Comparison of ENCODE assay signal across 18 mouse cellular contexts in the genomic region with DNA sequence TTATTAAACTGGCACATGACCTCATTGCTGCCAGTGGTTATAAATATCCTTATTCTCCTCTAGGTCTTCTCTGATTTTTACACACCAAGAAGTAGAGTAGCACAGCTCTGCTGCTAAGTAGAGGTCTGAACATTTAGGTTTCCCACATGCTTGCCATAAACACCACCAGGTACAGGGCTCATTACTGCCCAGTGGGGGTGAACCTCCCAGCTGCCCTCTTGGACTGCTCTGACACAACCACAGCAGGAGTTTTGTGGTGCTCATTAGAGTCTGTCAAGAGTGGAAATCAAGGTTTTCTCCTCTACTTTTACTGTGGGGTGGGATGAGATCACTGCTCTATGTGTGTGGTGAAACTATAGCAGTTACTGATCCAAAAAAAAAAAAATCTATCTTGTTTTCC.
"Had no signal": no experiment of that assay in that cellular context is flagged by ENCODE, and none has a peak within 500 bp of the region (broad histone marks: within the 10 kb centered on the region; RNA-seq: fewer than 3 reads in every experiment).

No protein-coding gene starts in this region.

- H3K27ac ChIP-seq: kidney, embryonic 15.5 days; limb, embryonic 13.5 days; liver, embryonic 13.5 days; macrophage; midbrain, embryonic 12.5 days; midbrain, embryonic 15.5 days; neural tube, embryonic 12.5 days; neural tube, embryonic 15.5 days; stomach, postnatal 0 days had no signal

- H3K9me3 ChIP-seq: kidney, embryonic 15.5 days; limb, embryonic 13.5 days; liver, embryonic 13.5 days; midbrain, embryonic 12.5 days; midbrain, embryonic 15.5 days; neural tube, embryonic 12.5 days; neural tube, embryonic 15.5 days had no signal

- H3K36me3 ChIP-seq: kidney, embryonic 15.5 days; limb, embryonic 13.5 days; liver, embryonic 13.5 days; midbrain, embryonic 12.5 days; midbrain, embryonic 15.5 days; neural tube, embryonic 12.5 days; neural tube, embryonic 15.5 days had no signal

- ATAC-seq: midbrain, embryonic 15.5 days had no signal

- DNase-seq: kidney, adult 8-10 months; kidney, postnatal 10 days; kidney, postnatal 36 days; liver, embryonic 13.5 days; lung, adult 2 months; right cerebral cortex, postnatal 14 days; right cerebral cortex, postnatal 4 days; thymus, adult 2 months; thymus, postnatal 14 days; thymus, postnatal 4 days had no signal

- H3K27me3 ChIP-seq: kidney, embryonic 15.5 days; limb, embryonic 13.5 days; liver, embryonic 13.5 days; midbrain, embryonic 12.5 days; midbrain, embryonic 15.5 days; neural tube, embryonic 12.5 days; neural tube, embryonic 15.5 days had no signal

- H3K9ac ChIP-seq: kidney, embryonic 15.5 days; limb, embryonic 13.5 days; liver, embryonic 13.5 days; midbrain, embryonic 12.5 days; midbrain, embryonic 15.5 days; neural tube, embryonic 12.5 days; neural tube, embryonic 15.5 days had no signal

- H3K4me1 ChIP-seq: kidney, embryonic 15.5 days; limb, embryonic 13.5 days; liver, embryonic 13.5 days; midbrain, embryonic 12.5 days; midbrain, embryonic 15.5 days; neural tube, embryonic 12.5 days; neural tube, embryonic 15.5 days had no signal

- H3K4me3 ChIP-seq: kidney, embryonic 15.5 days; limb, embryonic 13.5 days; liver, embryonic 13.5 days; midbrain, embryonic 12.5 days; midbrain, embryonic 15.5 days; neural tube, embryonic 12.5 days; neural tube, embryonic 15.5 days had no signal

- H3K4me2 ChIP-seq: kidney, embryonic 15.5 days; limb, embryonic 13.5 days; liver, embryonic 13.5 days; midbrain, embryonic 12.5 days; midbrain, embryonic 15.5 days; neural tube, embryonic 12.5 days; neural tube, embryonic 15.5 days had no signal
